ENCODE assay signal across 8 mouse cellular contexts in genomic region chr16:96127288-96127656, GRCm38 (mm10). TPM values are rescaled to one million over a fixed set of nuclear protein-coding genes. Genes with fewer than 3 reads are reported as not detected.
DNase-seq lines count a peak whose midpoint lies in the region; ATAC-seq lines count a peak whose summit lies in the region.

No protein-coding gene starts in this region.

- H3K4me1 ChIP-seq in heart, embryonic 15.5 days (replicated peaks), result peaks cover 26% of the 10 kb centered on the region
- peaks cover 36% of the 10 kb centered on the region for H3K4me1 ChIP-seq in hindbrain, embryonic 13.5 days (replicated peaks)
- H3K4me1 ChIP-seq in midbrain, embryonic 13.5 days (replicated peaks), result peaks cover 41% of the 10 kb centered on the region

- no peaks in the 10 kb centered on the region for H3K9me3 ChIP-seq in heart, embryonic 15.5 days (replicated peaks)
- H3K9me3 ChIP-seq in hindbrain, embryonic 13.5 days, result no peaks in the 10 kb centered on the region
- no peaks in the 10 kb centered on the region for H3K9me3 ChIP-seq in midbrain, embryonic 13.5 days

- WGBS in heart, embryonic 15.5 days, result under 1% methylated on average over 51 of the region's 52 CpGs
- 0% methylated on average over 25 of the region's 52 CpGs for WGBS in hindbrain, embryonic 13.5 days
- under 1% methylated on average over 49 of the region's 52 CpGs for WGBS in midbrain, embryonic 13.5 days

- peak overlapping the region; percentile 99 for H3K27ac ChIP-seq in heart, embryonic 15.5 days
- H3K27ac ChIP-seq in hindbrain, embryonic 13.5 days, result peak overlapping the region; percentile 99
- H3K27ac ChIP-seq in midbrain, embryonic 13.5 days, result peak overlapping the region; percentile 99

- H3K36me3 ChIP-seq in heart, embryonic 15.5 days, result peaks cover 40% of the 10 kb centered on the region
- peaks cover 43% of the 10 kb centered on the region for H3K36me3 ChIP-seq in hindbrain, embryonic 13.5 days
- peaks cover 40% of the 10 kb centered on the region for H3K36me3 ChIP-seq in midbrain, embryonic 13.5 days

- no peaks in the 10 kb centered on the region for H3K27me3 ChIP-seq in heart, embryonic 15.5 days
- H3K27me3 ChIP-seq in hindbrain, embryonic 13.5 days, result no peaks in the 10 kb centered on the region
- H3K27me3 ChIP-seq in midbrain, embryonic 13.5 days, result peaks cover 18% of the 10 kb centered on the region

- ATAC-seq in heart, embryonic 15.5 days (replicated peaks; ENCODE audit: insufficient number of reproducible peaks, insufficient read depth, low FRiP score, low read depth), result peak; percentile 56
- peak; percentile 24 for ATAC-seq in activated CD4-positive, CD25-positive, alpha-beta regulatory T cell, adult 4 months
- ATAC-seq in hindbrain, embryonic 13.5 days (ENCODE audit: low FRiP score), result peak; percentile 82
- ATAC-seq in midbrain, embryonic 13.5 days, result peak; percentile 80

- H3K9ac ChIP-seq in heart, embryonic 15.5 days, result peak overlapping the region; percentile 97
- H3K9ac ChIP-seq in hindbrain, embryonic 13.5 days, result peak overlapping the region; percentile 99
- peak overlapping the region; percentile 99 for H3K9ac ChIP-seq in midbrain, embryonic 13.5 days (replicated peaks)

- peak overlapping the region; percentile 99 for H3K4me3 ChIP-seq in heart, embryonic 15.5 days
- H3K4me3 ChIP-seq in hindbrain, embryonic 13.5 days, result peak overlapping the region; percentile 92
- peak overlapping the region; percentile 94 for H3K4me3 ChIP-seq in midbrain, embryonic 13.5 days (replicated peaks)

- intact Hi-C loops in heart, postnatal 36 days (cut with DNase I), result loop anchor here (2.0 kb wide), 1 partner anchor 42 kb away; no protein-coding TSS in a partner anchor

- H3K4me2 ChIP-seq in heart, embryonic 15.5 days, result peak overlapping the region; percentile 73
- peak overlapping the region; percentile 95 for H3K4me2 ChIP-seq in hindbrain, embryonic 13.5 days
- H3K4me2 ChIP-seq in midbrain, embryonic 13.5 days (replicated peaks), result peak overlapping the region; percentile 82

- DNase-seq in heart, postnatal 36 days, result no peak
- no peak for DNase-seq in ovary, postnatal 14 days (ENCODE audit: low spot score)
- DNase-seq in cerebellum, postnatal 25 days, result no peak
- DNase-seq in cerebellum, postnatal 14 days, result no peak

RNA-seq across cellular contexts. Expression of gene Hmgn1, which starts 0.3 kb away (rescaled TPM):
- polyA plus RNA-seq in heart, embryonic 15.5 days (2015; fragmentation: Nextera tagmentation; extraction: Ambion mirVana), result 289 and 315 TPM in 2 replicates
- 10 to 100 TPM; 45.2 to 52.8 TPM for total RNA-seq in heart, postnatal 36 days (2021)
- 10 to 100 TPM; 89.9 to 90.5 TPM for polyA plus RNA-seq in activated CD4-positive, CD25-positive, alpha-beta regulatory T cell, adult 4 months (2017; shearing (Covaris generic))
- polyA plus RNA-seq in hindbrain, embryonic 13.5 days (2015; fragmentation: Nextera tagmentation; extraction: Ambion mirVana), result 433 and 477 TPM in 2 replicates
- 509 and 559 TPM in 2 replicates for polyA plus RNA-seq in midbrain, embryonic 13.5 days (2015; fragmentation: Nextera tagmentation; extraction: Ambion mirVana)

RNA-seq across cellular contexts. Expression of gene Wrb, which starts 17.9 kb away (rescaled TPM):
- polyA plus RNA-seq in heart, embryonic 15.5 days (2015; fragmentation: Nextera tagmentation; extraction: Ambion mirVana), result 49.2 and 52.8 TPM in 2 replicates
- 10 to 100 TPM; 14.3 to 15.5 TPM for total RNA-seq in heart, postnatal 36 days (2021)
- polyA plus RNA-seq in activated CD4-positive, CD25-positive, alpha-beta regulatory T cell, adult 4 months (2017; shearing (Covaris generic)), result 10 to 100 TPM; 13.1 to 16.6 TPM
- 169 and 172 TPM in 2 replicates for polyA plus RNA-seq in hindbrain, embryonic 13.5 days (2015; fragmentation: Nextera tagmentation; extraction: Ambion mirVana)
- polyA plus RNA-seq in midbrain, embryonic 13.5 days (2015; fragmentation: Nextera tagmentation; extraction: Ambion mirVana), result 167 and 171 TPM in 2 replicates

RNA-seq across cellular contexts. Expression of gene Brwd1, which starts 44.9 kb away (rescaled TPM):
- polyA plus RNA-seq in heart, embryonic 15.5 days (2015; fragmentation: Nextera tagmentation; extraction: Ambion mirVana), result 63.6 and 68.1 TPM in 2 replicates
- total RNA-seq in heart, postnatal 36 days (2021), result 10 to 100 TPM; 74.1 to 89.9 TPM
- 10 to 100 TPM; 31.3 to 31.5 TPM for polyA plus RNA-seq in activated CD4-positive, CD25-positive, alpha-beta regulatory T cell, adult 4 months (2017; shearing (Covaris generic))
- 279 and 297 TPM in 2 replicates for polyA plus RNA-seq in hindbrain, embryonic 13.5 days (2015; fragmentation: Nextera tagmentation; extraction: Ambion mirVana)
- 287 and 303 TPM in 2 replicates for polyA plus RNA-seq in midbrain, embryonic 13.5 days (2015; fragmentation: Nextera tagmentation; extraction: Ambion mirVana)

Comparison
In these comparisons a context has a peak if more than half of its experiments do, and no peak if none do; other contexts are left out.
1. ATAC-seq: peak in every context shown above with its lines; median percentile 82 in hindbrain, embryonic 13.5 days; 80 in midbrain, embryonic 13.5 days; 56 in heart, embryonic 15.5 days; 24 in activated CD4-positive, CD25-positive, alpha-beta regulatory T cell, adult 4 months.